Mouse (Mus musculus): Measurements from ENCODE around the gene Vmn1r29.
"Not testable (repeated sequence)": the region's sequence is repeated elsewhere in the genome, so short reads cannot be mapped to it uniquely, and the experiment has no call there.

Vmn1r29 gene

GRCm38 (mm10) chr6:58301249-58301648 lies at the start of gene Vmn1r29:
Gene Vmn1r29, plus strand, starts transcription at chr6:58301549.
- DNase-seq (ENCODE audit: low spot score) = no peak

GRCm38 (mm10) chr6:58261737-58262136 lies 39.6 kb upstream of the Vmn1r29 start, which contains the start of gene Vmn1r28:
Gene Vmn1r28, plus strand, starts transcription at chr6:58262037.
- no peak for DNase-seq (ENCODE audit: low spot score)

GRCm38 (mm10) chr6:58279661-58280060 lies 21.7 kb upstream of the Vmn1r29 start:
- not testable (repeated sequence) for DNase-seq (ENCODE audit: low spot score)

GRCm38 (mm10) chr6:58292201-58292600 lies 9.1 kb upstream of the Vmn1r29 start:
- DNase-seq (ENCODE audit: low spot score) = no peak

GRCm38 (mm10) chr6:58298511-58298910 lies 2.8 kb upstream of the Vmn1r29 start:
- not testable (repeated sequence) for DNase-seq (ENCODE audit: low spot score)

- not testable (repeated sequence) for DNase-seq (ENCODE audit: low spot score)
These were observed 29.3 kb downstream of the Vmn1r29 start for GRCm38 (mm10) chr6:58330686-58331085.
